Mouse (Mus musculus) E14TG2a.4 (cell line): Measurements from ENCODE around the gene Myo18b.

Source experiments
- CTCF ChIP-seq: conservative IDR thresholded peaks from 2 replicates; pipeline ENCODE4 v1.5.1; 2014; ENCODE audit warnings: low read length
- POU5F1 ChIP-seq: IDR thresholded peaks from 2 replicates; pipeline ENCODE4 v1.6.1; 2014; ENCODE audit warnings: low read length, borderline replicate concordance

GRCm38 (mm10) chr5:112907504-112907903 is 11.3 kb upstream of the Myo18b start:
- TF ChIP-seq CTCF = no peak
- TF ChIP-seq POU5F1 = no peak
